Mouse (Mus musculus): ENCODE results near the gene Hspa12a. TPM values are rescaled to one million over a fixed set of nuclear protein-coding genes. Genes with fewer than 3 reads are reported as not detected.
"Not testable (repeated sequence)": the region's sequence is repeated elsewhere in the genome, so short reads cannot be mapped to it uniquely, and the experiment has no call there.

Gene Hspa12a
- total RNA-seq, 1 experiment from 2014 or later, result not detected

DNA sequence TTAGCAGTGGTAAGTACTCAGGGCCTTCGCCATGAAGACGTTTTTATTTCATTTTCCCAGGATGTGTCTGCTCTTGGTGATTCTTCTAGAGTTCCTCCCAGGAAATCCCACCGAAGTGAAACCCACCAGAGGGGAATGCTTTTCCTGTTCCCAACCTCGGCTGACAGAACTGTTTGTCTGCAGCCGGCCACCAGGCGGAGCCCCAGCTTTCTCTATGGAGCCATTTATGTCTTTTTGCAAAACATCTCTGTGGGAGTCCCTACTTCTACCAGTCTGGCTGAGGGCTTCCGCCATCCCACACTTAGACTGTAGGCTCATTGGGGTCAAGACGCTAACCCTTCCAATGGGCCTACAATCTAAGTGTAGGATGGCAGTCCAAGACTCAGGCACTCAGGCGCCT is 32.1 kb downstream of the Hspa12a start:
- peak; percentile 73; the same call in 1 of the 2 replicates for ATAC-seq (replicated peaks; ENCODE audit: low read depth, poor library complexity, severe bottlenecking)

GRCm38 (mm10) chr19:58910941-58911368 is 32.5 kb downstream of the Hspa12a start:
- peak; percentile 27; the same call in 1 of the 2 replicates for ATAC-seq (replicated peaks; ENCODE audit: low read depth, poor library complexity, severe bottlenecking)

GRCm38 (mm10) chr19:58908018-58908417 is 35.4 kb downstream of the Hspa12a start:
- ATAC-seq (replicated peaks; ENCODE audit: low read depth, poor library complexity, severe bottlenecking), result no peak

GRCm38 (mm10) chr19:58906685-58907084 is 36.8 kb downstream of the Hspa12a start:
- ATAC-seq (replicated peaks; ENCODE audit: low read depth, poor library complexity, severe bottlenecking), result no peak

- peak; percentile 82 for ATAC-seq (replicated peaks; ENCODE audit: low read depth, poor library complexity, severe bottlenecking)
Observed at GRCm38 (mm10) chr19:58903899-58904327, 39.5 kb downstream of the Hspa12a start.

DNA sequence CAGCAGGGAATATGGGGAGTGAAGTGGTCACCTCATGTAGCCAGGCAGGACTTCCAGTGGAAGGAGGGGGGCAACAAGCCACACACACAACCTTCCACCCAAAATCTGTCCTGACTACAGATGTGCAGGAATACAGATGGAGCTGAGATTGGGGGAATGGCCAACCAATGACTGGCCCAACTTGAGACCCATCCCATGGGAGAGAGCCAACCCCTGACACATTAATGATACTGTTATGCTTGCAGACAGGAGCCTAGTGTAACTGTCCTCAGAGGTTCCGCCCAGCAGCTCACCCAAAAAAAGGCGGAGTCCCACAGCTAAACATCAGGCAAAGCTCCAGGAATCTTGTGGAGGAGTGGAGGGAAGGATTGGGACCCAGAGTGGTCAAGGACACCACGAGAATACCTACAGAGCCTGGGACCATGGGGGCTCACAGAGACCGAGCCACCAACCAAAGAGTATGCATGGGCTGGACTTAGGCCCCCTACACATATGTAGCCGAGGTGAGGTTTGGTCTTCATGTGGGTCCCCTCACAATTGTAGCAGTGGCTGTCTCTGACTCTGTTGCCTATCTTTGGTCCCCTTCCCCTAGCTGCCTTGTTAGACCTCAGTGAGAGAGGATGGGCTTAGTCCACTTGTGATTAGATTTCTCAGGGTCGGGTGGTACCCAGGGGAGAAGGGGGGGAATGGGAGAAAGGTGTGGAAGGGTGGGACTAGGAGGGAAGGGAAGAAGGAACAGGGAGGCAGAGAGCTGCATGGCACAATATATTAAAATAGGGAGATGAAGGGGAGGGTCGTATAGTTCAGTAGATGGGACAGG is 40.2 kb downstream of the Hspa12a start:
- ATAC-seq (replicated peaks; ENCODE audit: low read depth, poor library complexity, severe bottlenecking), result no peak

- not testable (repeated sequence) for ATAC-seq (replicated peaks; ENCODE audit: low read depth, poor library complexity, severe bottlenecking)
Observed at GRCm38 (mm10) chr19:58900471-58900870, 43.0 kb downstream of the Hspa12a start.

DNA sequence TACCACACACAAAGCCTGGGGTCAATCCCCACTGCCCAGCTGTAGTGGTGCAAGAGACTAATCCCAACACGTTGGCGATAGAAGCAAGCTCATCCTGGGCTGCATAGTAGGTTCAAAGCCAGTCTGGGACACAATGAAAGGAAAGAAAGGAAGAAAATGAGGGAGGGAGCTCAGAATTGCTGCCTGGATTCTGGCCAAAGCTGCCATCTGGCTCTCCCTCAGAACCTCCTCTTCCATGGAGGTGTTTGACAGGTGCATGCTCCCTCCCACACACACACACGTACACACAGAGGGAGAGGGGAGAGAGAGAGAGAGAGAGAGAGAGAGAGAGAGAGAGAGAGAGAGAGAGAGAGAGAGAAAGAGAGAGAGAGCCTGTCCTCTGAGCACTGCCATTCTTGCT is 47.2 kb downstream of the Hspa12a start:
- ATAC-seq (replicated peaks; ENCODE audit: low read depth, poor library complexity, severe bottlenecking), result no peak

- no peak for ATAC-seq (replicated peaks; ENCODE audit: low read depth, poor library complexity, severe bottlenecking)
Observed at GRCm38 (mm10) chr19:58889306-58890038, 54.0 kb downstream of the Hspa12a start.

DNA sequence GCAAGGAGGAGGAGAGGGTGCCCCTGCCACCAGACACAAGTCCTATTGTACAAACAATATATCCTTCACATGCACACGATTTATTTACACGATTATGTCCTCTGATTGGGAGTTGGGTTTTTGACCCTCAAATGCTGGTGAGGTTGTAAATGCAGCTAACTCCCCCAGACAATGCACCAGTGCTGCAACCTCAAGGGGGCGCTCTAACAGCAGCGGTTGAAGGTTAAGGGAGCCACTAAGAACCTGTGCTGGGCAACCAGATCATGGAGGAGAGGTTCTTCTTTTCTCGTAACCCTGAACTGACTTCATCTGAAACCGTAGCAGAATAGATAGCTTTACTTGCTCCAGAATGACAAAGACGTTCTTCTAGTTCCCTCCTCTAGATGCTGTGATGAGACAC is 57.0 kb downstream of the Hspa12a start:
- no peak for ATAC-seq (replicated peaks; ENCODE audit: low read depth, poor library complexity, severe bottlenecking)

GRCm38 (mm10) chr19:58883451-58883850 is 60.0 kb downstream of the Hspa12a start:
- no peak for ATAC-seq (replicated peaks; ENCODE audit: low read depth, poor library complexity, severe bottlenecking)

DNA sequence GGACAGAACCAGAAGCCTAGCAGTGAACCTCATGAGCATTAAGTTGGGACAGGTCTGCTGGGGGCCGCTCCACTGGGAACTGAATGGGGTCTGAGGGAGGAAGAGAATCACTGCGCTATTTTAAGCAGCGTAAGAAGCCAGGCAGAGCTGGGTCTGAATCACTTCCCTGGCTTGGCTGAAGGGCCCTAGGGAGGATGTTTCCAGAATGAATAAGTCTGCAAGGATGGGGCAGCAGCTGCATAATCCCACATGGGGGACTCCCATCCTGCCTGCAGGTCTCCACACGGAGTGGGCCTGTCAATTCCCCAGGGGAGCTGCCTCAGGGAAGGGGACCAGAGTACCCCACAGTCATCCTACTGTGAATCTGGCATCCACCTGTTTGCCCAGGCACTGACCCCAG is 61.1 kb downstream of the Hspa12a start:
- no peak for ATAC-seq (replicated peaks; ENCODE audit: low read depth, poor library complexity, severe bottlenecking)

GRCm38 (mm10) chr19:58879330-58879957 is 64.0 kb downstream of the Hspa12a start:
- ATAC-seq (replicated peaks; ENCODE audit: low read depth, poor library complexity, severe bottlenecking), result no peak

DNA sequence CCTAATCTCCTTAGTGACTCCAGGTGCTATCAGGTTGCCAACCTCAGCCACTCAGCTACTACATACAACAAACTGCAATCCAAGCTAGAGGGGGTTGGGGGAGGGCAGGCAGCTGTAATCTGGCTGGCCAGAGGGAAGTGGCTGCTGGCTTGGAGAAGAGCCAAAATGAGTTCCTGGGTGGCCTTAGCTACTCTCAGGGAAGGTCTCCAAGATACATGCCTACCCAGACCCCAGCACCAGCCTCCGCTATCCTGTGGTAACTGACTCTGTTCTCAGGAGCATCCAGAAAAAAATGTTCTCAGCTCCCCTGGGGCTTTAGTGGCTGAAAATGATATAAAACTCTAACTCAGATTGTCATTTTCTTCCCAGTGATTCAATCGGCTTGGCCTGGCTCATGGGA is 64.9 kb downstream of the Hspa12a start:
- ATAC-seq (replicated peaks; ENCODE audit: low read depth, poor library complexity, severe bottlenecking), result no peak

DNA sequence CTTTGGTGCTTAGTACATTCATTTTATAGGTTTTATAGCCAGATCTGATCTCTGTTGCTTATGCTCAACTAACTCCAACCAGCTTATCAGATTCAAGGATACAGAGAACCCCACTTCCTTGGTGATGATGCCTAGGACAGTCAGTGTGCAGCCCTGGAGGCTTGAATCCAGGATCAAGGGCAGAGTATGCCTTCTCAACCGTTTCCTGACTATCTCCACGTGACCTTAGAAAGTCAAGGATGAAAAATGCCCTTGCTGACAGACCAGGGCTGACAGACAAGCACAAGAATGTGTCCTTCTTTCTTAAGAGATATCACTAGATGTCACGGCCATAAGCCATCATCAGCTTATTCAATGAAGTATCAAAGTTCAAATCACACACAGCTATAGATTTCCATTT is 69.9 kb downstream of the Hspa12a start:
- no peak for ATAC-seq (replicated peaks; ENCODE audit: low read depth, poor library complexity, severe bottlenecking)

DNA sequence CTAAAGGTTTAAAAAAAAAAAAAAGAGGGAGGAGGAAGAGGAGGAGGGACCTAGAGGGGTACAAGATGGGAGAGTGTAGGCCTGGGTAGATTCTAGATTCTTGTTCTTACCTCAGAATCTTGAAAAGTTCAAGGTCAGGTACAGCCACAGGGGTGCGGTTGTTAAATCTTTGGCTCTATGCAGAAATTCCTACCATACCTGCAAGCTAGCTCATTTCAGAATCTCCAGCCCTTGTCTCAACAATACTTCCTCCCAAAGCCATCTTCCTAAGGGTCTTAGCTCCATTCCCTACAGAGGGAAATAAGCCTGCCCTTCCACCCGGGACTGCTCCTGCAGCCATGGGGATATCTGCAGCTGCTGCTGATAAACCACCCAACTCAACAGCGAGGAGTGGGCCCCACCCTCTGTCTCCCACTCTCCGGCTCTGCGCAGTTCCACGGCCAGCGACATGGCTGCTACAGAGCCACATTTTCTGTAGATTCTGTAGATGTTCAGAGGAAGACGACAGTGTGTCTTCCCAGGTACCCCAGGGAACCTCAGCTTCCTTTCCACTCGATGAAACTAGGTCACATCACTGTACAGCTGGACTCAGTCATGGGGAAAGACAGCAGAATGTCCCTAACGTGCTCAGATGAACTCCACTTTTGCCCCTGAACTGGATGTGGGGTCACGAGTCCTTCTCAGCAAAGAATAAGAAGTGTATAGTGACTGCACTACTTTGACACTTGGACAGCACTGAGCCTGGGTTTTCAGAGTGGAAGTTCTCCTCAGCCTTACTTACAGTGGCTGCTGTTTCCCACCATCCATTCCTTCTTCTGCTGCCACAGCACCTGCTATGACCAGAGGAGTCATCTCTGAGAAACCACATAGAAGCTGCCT is 70.8 kb downstream of the Hspa12a start:
- no peak for ATAC-seq (replicated peaks; ENCODE audit: low read depth, poor library complexity, severe bottlenecking)

GRCm38 (mm10) chr19:58871878-58872277 is 71.6 kb downstream of the Hspa12a start:
- ATAC-seq (replicated peaks; ENCODE audit: low read depth, poor library complexity, severe bottlenecking), result no peak

- ATAC-seq (replicated peaks; ENCODE audit: low read depth, poor library complexity, severe bottlenecking), result no peak
Observed at GRCm38 (mm10) chr19:58866651-58867050, 76.8 kb downstream of the Hspa12a start.

- no peak for ATAC-seq (replicated peaks; ENCODE audit: low read depth, poor library complexity, severe bottlenecking)
Observed at GRCm38 (mm10) chr19:58865224-58865623, 78.2 kb downstream of the Hspa12a start.

Measured in common myeloid progenitor, adult 5-6 weeks (primary cell).